Mouse (Mus musculus): ENCODE measurements around the gene Ube2k. TPM values are rescaled to one million over a fixed set of nuclear protein-coding genes. Genes with fewer than 3 reads are reported as not detected.
A peak's percentile ranks its signal among the peaks of the same experiment; 100 is the strongest.

Gene Ube2k
- polyA plus RNA-seq, 1 experiment from 2014 or later, result 142 TPM

DNA sequence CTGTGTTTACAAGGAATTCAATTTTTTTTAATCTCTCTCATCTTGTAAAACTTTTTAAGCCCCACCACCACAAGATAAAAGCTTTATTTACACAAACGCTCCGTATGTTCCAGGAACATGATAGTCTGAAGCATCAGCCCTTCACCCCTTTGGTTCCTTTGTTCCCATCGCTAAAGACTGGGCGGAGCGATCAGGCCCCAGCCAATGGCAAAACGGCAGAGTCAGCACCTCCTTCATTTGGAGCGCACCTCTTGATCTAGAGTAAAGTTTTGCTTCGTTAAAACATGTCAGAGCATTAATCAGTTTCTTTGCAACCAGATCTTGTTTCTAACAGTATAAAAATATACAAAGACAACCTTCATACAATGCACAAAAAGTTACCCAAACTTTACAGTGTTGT is 31.2 kb upstream of the Ube2k start:
- Histone ChIP-seq H3K9ac (ENCODE audit: low read length) (no peak overlapping the region), H3K4me1 (replicated peaks; ENCODE audit: control insufficient read depth, insufficient read depth, low read length) (no peaks in the 10 kb centered on the region), H3K27ac (ENCODE audit: low read depth, low read length) (no peak overlapping the region), H3K27me3 (ENCODE audit: control insufficient read depth, insufficient read depth, low read length) (no peaks in the 10 kb centered on the region), H3K9me3 (ENCODE audit: control insufficient read depth, low read length) (no peaks in the 10 kb centered on the region), H3K4me2 (ENCODE audit: low read depth, low read length, severe bottlenecking) (peak overlapping the region; percentile 11; the same call in 1 of the 2 replicates), H3K4me3 (ENCODE audit: low read depth, low read length) (no peak overlapping the region), H3K36me3 (ENCODE audit: control insufficient read depth, insufficient read depth, low read length) (no peaks in the 10 kb centered on the region)
- WGBS, result 14% methylated on average over 8 of the region's 8 CpGs
- ATAC-seq (replicated peaks; ENCODE audit: low FRiP score), result no peak
- no peak for DNase-seq (ENCODE audit: low spot score)

DNA sequence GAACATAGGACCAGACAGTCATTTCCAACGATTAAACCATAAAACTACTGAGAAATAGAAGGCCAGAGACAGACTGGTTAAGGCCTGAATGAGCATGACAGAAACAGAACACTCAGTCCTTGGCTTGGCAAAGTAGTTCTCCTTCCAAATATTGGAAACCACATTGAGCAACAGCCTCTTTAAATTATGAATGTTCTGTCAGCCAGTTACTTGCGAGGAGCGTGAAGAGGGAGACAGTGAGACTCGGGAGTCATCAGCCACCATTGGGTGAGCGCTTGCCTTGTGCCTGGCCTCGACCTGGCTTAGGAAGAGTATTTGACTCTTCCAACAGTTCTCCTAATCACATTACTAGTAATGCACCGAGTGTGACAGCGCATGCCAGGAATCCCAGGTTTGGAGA is 28.6 kb upstream of the Ube2k start:
- no peak overlapping the region for H3K4me3 ChIP-seq (ENCODE audit: low read depth, low read length)
- H3K27ac ChIP-seq (ENCODE audit: low read depth, low read length), result no peak overlapping the region
- no peaks in the 10 kb centered on the region for H3K4me1 ChIP-seq (replicated peaks; ENCODE audit: control insufficient read depth, insufficient read depth, low read length)
- no peak overlapping the region for H3K9ac ChIP-seq (ENCODE audit: low read length)
- no peaks in the 10 kb centered on the region for H3K36me3 ChIP-seq (ENCODE audit: control insufficient read depth, insufficient read depth, low read length)
- H3K9me3 ChIP-seq (ENCODE audit: control insufficient read depth, low read length), result no peaks in the 10 kb centered on the region
- ATAC-seq (replicated peaks; ENCODE audit: low FRiP score) (no peak), DNase-seq (ENCODE audit: low spot score) (no peak)
- no peak overlapping the region for H3K4me2 ChIP-seq (ENCODE audit: low read depth, low read length, severe bottlenecking)
- WGBS, result 84% methylated on average over 8 of the region's 8 CpGs
- H3K27me3 ChIP-seq (ENCODE audit: control insufficient read depth, insufficient read depth, low read length), result no peaks in the 10 kb centered on the region

DNA sequence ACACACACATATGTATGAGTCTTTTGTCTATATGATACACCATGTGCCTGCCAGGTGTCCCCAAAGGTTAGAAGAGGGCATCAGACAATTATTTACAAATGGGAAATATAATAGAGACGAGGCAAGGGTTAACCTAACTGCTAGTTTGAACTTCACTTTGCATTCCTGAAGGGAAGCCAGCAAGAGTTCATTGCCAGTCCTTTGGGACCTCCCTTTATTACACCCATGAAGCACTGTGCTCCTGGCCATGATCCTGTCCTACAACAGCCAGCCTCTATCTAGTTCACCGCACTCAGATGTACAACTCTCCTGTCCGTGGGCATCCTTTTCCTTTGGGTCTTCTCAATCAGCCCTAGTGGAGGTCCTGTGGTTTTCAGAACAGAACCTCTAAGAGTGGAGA is 23.5 kb upstream of the Ube2k start:
- no peaks in the 10 kb centered on the region for H3K36me3 ChIP-seq (ENCODE audit: control insufficient read depth, insufficient read depth, low read length)
- no peaks in the 10 kb centered on the region for H3K9me3 ChIP-seq (ENCODE audit: control insufficient read depth, low read length)
- no peaks in the 10 kb centered on the region for H3K27me3 ChIP-seq (ENCODE audit: control insufficient read depth, insufficient read depth, low read length)
- DNase-seq (ENCODE audit: low spot score) (no peak), ATAC-seq (replicated peaks; ENCODE audit: low FRiP score) (no peak)
- H3K9ac ChIP-seq (ENCODE audit: low read length), result no peak overlapping the region
- no peak overlapping the region for H3K4me2 ChIP-seq (ENCODE audit: low read depth, low read length, severe bottlenecking)
- 87% methylated on average over 3 of the region's 3 CpGs for WGBS
- H3K27ac ChIP-seq (ENCODE audit: low read depth, low read length), result no peak overlapping the region
- no peaks in the 10 kb centered on the region for H3K4me1 ChIP-seq (replicated peaks; ENCODE audit: control insufficient read depth, insufficient read depth, low read length)
- no peak overlapping the region for H3K4me3 ChIP-seq (ENCODE audit: low read depth, low read length)

DNA sequence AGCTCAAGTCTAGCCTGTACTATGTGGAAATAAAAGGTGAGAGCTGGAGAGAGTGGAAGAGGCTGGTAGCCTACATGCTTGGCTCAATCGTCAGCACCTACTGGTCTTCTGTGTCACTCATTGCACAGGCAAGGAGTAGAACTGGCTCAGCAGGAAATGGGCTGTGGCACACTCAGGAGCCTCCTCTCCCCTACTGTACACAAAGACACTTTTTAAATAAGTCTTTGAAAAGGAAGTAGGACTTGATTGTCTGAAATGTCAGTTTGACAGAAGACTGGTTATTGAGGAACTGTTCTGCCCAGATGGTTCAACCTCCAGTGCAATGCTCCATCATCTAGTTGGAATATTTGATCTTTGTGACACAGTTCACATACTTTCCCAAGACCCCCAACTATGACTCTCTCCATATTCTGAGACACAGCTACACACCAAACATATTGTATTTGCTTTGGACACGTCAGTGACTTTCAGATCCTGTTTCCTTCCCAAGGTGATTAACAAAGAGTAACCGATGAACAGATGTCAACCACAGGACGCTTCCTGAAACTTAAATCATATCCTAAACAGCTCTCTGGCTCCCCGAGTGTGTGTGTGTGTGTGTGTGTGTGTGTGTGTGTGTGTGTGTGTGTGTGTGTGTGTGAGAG is 22.3 kb upstream of the Ube2k start:
- no peak overlapping the region for H3K27ac ChIP-seq (ENCODE audit: low read depth, low read length)
- H3K9ac ChIP-seq (ENCODE audit: low read length), result no peak overlapping the region
- no peak overlapping the region for H3K4me2 ChIP-seq (ENCODE audit: low read depth, low read length, severe bottlenecking)
- 69% methylated on average over 5 of the region's 5 CpGs for WGBS
- H3K36me3 ChIP-seq (ENCODE audit: control insufficient read depth, insufficient read depth, low read length), result no peaks in the 10 kb centered on the region
- H3K4me1 ChIP-seq (replicated peaks; ENCODE audit: control insufficient read depth, insufficient read depth, low read length), result no peaks in the 10 kb centered on the region
- DNase-seq (ENCODE audit: low spot score) (no peak), ATAC-seq (replicated peaks; ENCODE audit: low FRiP score) (no peak)
- no peaks in the 10 kb centered on the region for H3K27me3 ChIP-seq (ENCODE audit: control insufficient read depth, insufficient read depth, low read length)
- no peak overlapping the region for H3K4me3 ChIP-seq (ENCODE audit: low read depth, low read length)
- no peaks in the 10 kb centered on the region for H3K9me3 ChIP-seq (ENCODE audit: control insufficient read depth, low read length)

DNA sequence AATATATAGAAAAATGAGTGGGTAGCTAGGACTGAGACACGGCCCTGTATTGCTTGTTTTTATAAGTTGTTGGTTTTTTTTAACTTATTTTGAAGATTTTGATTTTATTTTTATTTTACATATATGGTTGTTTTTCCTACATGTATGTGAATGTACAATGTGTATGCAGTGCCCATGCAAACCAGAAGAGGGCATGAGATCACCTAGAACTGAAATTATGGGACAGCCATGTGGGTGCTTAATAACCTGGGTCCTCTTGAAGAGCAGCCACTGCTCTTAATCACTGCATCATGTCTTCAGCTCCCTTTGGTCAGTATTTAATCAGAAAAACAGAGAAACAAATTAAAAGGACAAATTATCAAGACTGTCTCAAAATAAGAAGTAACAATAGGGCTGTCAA is 15.2 kb upstream of the Ube2k start:
- Histone ChIP-seq H3K27ac (ENCODE audit: low read depth, low read length) (no peak overlapping the region), H3K9ac (ENCODE audit: low read length) (no peak overlapping the region), H3K4me2 (ENCODE audit: low read depth, low read length, severe bottlenecking) (no peak overlapping the region), H3K36me3 (ENCODE audit: control insufficient read depth, insufficient read depth, low read length) (no peaks in the 10 kb centered on the region), H3K4me1 (replicated peaks; ENCODE audit: control insufficient read depth, insufficient read depth, low read length) (no peaks in the 10 kb centered on the region), H3K4me3 (ENCODE audit: low read depth, low read length) (no peak overlapping the region), H3K9me3 (ENCODE audit: control insufficient read depth, low read length) (no peaks in the 10 kb centered on the region), H3K27me3 (ENCODE audit: control insufficient read depth, insufficient read depth, low read length) (no peaks in the 10 kb centered on the region)
- DNase-seq (ENCODE audit: low spot score) (no peak), ATAC-seq (replicated peaks; ENCODE audit: low FRiP score) (no peak)
- 90% methylated on average over 1 of the region's 1 CpGs for WGBS

DNA sequence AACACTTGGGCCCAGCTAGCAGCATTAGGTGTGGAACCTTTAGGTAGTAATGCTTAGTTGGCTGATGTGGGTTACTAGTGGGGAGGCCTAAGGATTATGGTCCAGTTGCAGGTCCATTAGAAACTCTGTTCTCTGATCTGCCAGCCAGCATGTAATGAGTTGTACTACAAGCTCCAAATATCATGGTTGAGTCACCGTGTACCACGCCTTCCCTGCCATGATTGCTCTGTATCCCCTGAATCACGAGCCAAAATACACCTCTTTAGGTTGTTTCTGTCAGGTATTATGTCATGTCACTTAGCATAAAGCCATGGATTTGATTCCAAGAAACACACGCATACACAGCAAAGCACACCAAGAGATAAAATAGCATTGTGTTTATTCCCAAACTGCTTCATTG is 12.2 kb upstream of the Ube2k start:
- WGBS, result 70% methylated on average over 4 of the region's 4 CpGs
- no peaks in the 10 kb centered on the region for H3K9me3 ChIP-seq (ENCODE audit: control insufficient read depth, low read length)
- no peak for ATAC-seq (replicated peaks; ENCODE audit: low FRiP score)
- H3K27ac ChIP-seq (ENCODE audit: low read depth, low read length), result no peak overlapping the region
- no peak overlapping the region for H3K4me2 ChIP-seq (ENCODE audit: low read depth, low read length, severe bottlenecking)
- H3K9ac ChIP-seq (ENCODE audit: low read length), result no peak overlapping the region
- H3K4me3 ChIP-seq (ENCODE audit: low read depth, low read length), result no peak overlapping the region
- H3K36me3 ChIP-seq (ENCODE audit: control insufficient read depth, insufficient read depth, low read length), result no peaks in the 10 kb centered on the region
- no peaks in the 10 kb centered on the region for H3K27me3 ChIP-seq (ENCODE audit: control insufficient read depth, insufficient read depth, low read length)
- peaks cover 4% of the 10 kb centered on the region; the same call in 1 of the 2 replicates for H3K4me1 ChIP-seq (replicated peaks; ENCODE audit: control insufficient read depth, insufficient read depth, low read length)
- no peak for DNase-seq (ENCODE audit: low spot score)

DNA sequence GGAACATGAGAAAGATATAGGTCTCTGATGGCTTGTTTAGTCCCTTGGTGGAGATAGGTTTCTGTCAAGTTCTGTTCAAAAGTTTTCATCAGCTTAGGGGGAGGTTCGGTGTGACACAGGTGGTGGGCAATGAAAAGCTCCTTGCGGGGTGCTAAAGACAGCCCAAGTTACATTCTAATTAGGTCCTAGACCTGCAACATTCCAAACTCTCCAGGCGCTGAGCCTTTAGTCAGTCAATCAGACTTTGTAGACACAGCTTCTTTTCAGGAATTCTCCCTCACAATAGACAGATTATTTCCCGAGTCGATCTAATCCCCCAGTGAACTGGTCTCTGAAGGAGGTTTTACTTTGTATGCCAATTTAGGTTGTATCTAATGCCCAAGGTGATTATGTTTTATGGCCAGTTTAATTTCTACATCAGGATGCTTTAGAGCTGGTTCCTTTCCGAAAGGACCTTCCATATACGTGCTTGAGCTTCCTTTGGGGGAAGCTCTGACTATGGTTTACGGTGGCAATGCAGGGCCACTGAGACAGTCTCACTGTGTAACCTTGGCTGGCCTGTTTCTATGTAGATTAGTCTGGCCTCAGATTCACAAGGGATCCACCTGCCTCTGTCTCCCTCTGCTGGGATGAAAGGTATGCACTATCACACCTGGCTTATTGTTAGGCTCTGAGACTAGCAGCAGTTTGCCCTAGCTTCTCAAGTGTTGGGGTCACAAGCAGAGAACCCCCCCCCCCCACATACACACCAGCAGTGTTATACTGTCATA is 11.2 kb upstream of the Ube2k start:
- no peaks in the 10 kb centered on the region for H3K36me3 ChIP-seq (ENCODE audit: control insufficient read depth, insufficient read depth, low read length)
- 3% methylated on average over 8 of the region's 8 CpGs for WGBS
- H3K27me3 ChIP-seq (ENCODE audit: control insufficient read depth, insufficient read depth, low read length), result no peaks in the 10 kb centered on the region
- peaks cover 4% of the 10 kb centered on the region; the same call in 1 of the 2 replicates for H3K4me1 ChIP-seq (replicated peaks; ENCODE audit: control insufficient read depth, insufficient read depth, low read length)
- H3K9ac ChIP-seq (ENCODE audit: low read length), result no peak overlapping the region
- no peak overlapping the region for H3K4me3 ChIP-seq (ENCODE audit: low read depth, low read length)
- ATAC-seq (replicated peaks; ENCODE audit: low FRiP score) (no peak; the same call in 1 of the 2 replicates), DNase-seq (ENCODE audit: low spot score) (no peak)
- no peak overlapping the region for H3K27ac ChIP-seq (ENCODE audit: low read depth, low read length)
- H3K4me2 ChIP-seq (ENCODE audit: low read depth, low read length, severe bottlenecking), result no peak overlapping the region
- H3K9me3 ChIP-seq (ENCODE audit: control insufficient read depth, low read length), result no peaks in the 10 kb centered on the region

DNA sequence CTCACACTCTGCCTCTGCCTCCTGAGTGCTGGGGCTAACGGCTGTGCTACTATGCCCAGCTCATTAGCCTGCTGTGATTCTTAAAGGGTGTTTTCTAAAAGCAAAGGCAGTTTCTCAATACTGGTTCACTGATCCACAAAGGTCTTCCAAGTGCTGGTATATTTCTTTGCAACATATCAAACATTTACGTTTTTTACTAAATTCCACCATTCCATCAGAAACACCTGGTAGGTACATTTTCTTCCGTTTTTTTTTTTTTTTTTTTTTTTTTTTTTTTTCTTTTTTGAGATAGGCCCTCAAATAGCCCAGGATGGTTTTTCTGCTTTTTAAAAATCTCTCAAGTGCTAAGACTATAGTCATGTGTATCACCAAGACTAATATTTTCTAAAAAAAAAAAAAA is 5.8 kb upstream of the Ube2k start:
- Histone ChIP-seq H3K27ac (ENCODE audit: low read depth, low read length) (no peak overlapping the region), H3K4me2 (ENCODE audit: low read depth, low read length, severe bottlenecking) (no peak overlapping the region), H3K4me1 (replicated peaks; ENCODE audit: control insufficient read depth, insufficient read depth, low read length) (peaks cover 4% of the 10 kb centered on the region; the same call in 1 of the 2 replicates), H3K36me3 (ENCODE audit: control insufficient read depth, insufficient read depth, low read length) (no peaks in the 10 kb centered on the region), H3K9ac (ENCODE audit: low read length) (no peak overlapping the region), H3K4me3 (ENCODE audit: low read depth, low read length) (no peak overlapping the region), H3K9me3 (ENCODE audit: control insufficient read depth, low read length) (no peaks in the 10 kb centered on the region), H3K27me3 (ENCODE audit: control insufficient read depth, insufficient read depth, low read length) (no peaks in the 10 kb centered on the region)
- ATAC-seq (replicated peaks; ENCODE audit: low FRiP score), result no peak
- DNase-seq (ENCODE audit: low spot score), result no peak
- 68% methylated on average over 3 of the region's 3 CpGs for WGBS

DNA sequence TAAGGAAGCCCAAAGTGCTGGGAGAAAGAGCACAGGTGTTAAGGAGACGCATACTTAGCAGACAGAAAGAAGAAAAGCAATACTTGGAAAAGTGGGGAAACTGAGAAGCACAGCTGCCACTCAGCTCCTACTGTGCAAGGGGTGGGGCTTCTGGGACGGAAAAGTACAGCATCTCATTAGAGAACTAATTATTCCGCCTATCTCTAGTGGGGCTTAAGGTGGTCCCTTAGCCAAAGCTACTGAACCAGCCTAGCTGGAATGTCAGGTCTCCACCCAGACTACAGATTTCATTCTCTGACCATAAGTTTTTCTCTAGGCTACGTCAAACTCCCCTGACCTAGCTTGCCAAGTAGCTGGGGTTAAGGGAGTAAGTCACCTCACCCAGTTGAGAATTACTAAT is 2.5 kb upstream of the Ube2k start:
- 57% methylated on average over 4 of the region's 4 CpGs for WGBS
- Histone ChIP-seq H3K36me3 (ENCODE audit: control insufficient read depth, insufficient read depth, low read length) (no peaks in the 10 kb centered on the region), H3K27me3 (ENCODE audit: control insufficient read depth, insufficient read depth, low read length) (no peaks in the 10 kb centered on the region), H3K4me3 (ENCODE audit: low read depth, low read length) (no peak overlapping the region), H3K4me1 (replicated peaks; ENCODE audit: control insufficient read depth, insufficient read depth, low read length) (no peaks in the 10 kb centered on the region; the same call in 1 of the 2 replicates), H3K4me2 (ENCODE audit: low read depth, low read length, severe bottlenecking) (no peak overlapping the region), H3K9me3 (ENCODE audit: control insufficient read depth, low read length) (no peaks in the 10 kb centered on the region), H3K27ac (ENCODE audit: low read depth, low read length) (no peak overlapping the region), H3K9ac (ENCODE audit: low read length) (no peak overlapping the region)
- ATAC-seq (replicated peaks; ENCODE audit: low FRiP score) (no peak), DNase-seq (ENCODE audit: low spot score) (no peak)

Measured in forebrain, embryonic 11.5 days (tissue).